Mouse (Mus musculus) spleen, adult 2 months (tissue): ENCODE results near the gene H2-T24.

ENCODE experiments used
- CTCF ChIP-seq: fragments of 200-500 bp; IDR thresholded peaks from 2 replicates; pipeline ENCODE4 v1.5.1; 2011; ENCODE audit warnings: mild to moderate bottlenecking, inconsistent platforms; ENCODE audit not compliant: insufficient read depth, insufficient read length, insufficient replicate concordance; ENCODE audit errors: extremely low read depth
- POLR2A ChIP-seq: fragments of 200-500 bp; IDR thresholded peaks from 2 replicates; pipeline ENCODE4 v1.6.1; 2011; ENCODE audit warnings: low read depth, low read length, inconsistent platforms

DNA sequence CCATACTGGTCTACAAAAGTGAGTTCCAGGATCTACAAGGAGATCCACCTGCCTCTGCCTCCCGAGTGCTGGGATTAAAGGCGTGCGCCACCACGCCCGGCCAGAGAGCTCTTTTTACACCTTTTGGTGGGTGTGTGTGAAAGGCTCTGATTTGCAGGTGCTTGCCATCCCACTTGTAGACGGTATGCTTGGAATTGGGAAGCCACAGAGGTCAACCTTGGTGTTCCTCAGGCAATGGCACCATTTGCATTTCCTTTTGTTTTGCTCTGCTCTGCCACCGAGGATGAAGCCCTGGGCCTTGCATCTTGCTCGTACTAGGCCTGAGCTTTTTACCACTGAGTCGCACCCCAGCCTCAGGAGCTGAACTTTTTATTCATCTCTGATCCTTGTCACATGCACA, 38.6 kb downstream of the H2-T24 start:
- TF ChIP-seq CTCF = no peak
- TF ChIP-seq POLR2A = no peak
